Comparison of ENCODE assay signal across 24 mouse cellular contexts in the genomic region with DNA sequence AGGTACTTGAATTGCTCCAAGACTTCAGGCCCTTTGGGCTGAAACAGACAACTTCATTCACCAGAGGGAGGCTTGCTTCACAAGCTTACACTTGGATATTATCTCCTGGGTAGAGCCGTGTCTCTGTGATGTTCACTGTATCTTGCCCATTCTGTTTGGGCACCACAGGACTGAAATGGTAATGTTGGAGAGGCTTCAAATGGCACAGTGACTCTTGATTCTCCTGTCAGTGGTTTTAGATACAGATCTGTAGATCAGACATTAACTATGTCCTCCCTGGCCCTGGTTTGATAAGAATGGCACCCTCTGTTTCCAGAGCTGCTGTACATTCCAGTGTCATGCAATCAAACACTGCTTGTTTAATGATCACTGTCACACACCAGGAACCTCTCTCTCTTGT.
DNase-seq lines count a peak whose midpoint lies in the region; ATAC-seq and TF ChIP-seq lines count a peak whose summit lies in the region.
"Had no signal": no experiment of that assay in that cellular context is flagged by ENCODE, and none has a peak within 500 bp of the region (broad histone marks: within the 10 kb centered on the region; RNA-seq: fewer than 3 reads in every experiment).

No protein-coding gene starts in this region.

- H3K27ac ChIP-seq in heart, embryonic 13.5 days (replicated peaks), result peak overlapping the region; percentile 37
- H3K27ac ChIP-seq in spleen, adult 2 months (ENCODE audit: insufficient read depth, low read length), result 0 out of 2 replicates have a peak overlapping the region, but pooled peaks have one; percentile 11
- H3K27ac ChIP-seq in limb, embryonic 10.5 days, result peak overlapping the region; percentile 63
- H3K27ac ChIP-seq in midbrain, embryonic 10.5 days (replicated peaks), result no peak overlapping the region
- H3K27ac ChIP-seq: embryonic facial prominence, embryonic 10.5 days; forebrain, embryonic 10.5 days; hindbrain, embryonic 15.5 days; liver, embryonic 13.5 days; macrophage had no signal

- TF ChIP-seq CTCF in spleen, adult 2 months (IDR thresholded peaks at IDR 0.05; ENCODE audit: extremely low read depth, insufficient read depth, insufficient read length, insufficient replicate concordance), result no peak

- H3K4me3 ChIP-seq in heart, embryonic 13.5 days, result no peak overlapping the region
- H3K4me3 ChIP-seq in spleen, adult 2 months (ENCODE audit: extremely low read depth, insufficient read depth, insufficient read length), result no peak overlapping the region
- no peak overlapping the region for H3K4me3 ChIP-seq in limb, embryonic 10.5 days
- H3K4me3 ChIP-seq in midbrain, embryonic 10.5 days, result no peak overlapping the region
- H3K4me3 ChIP-seq: embryonic facial prominence, embryonic 10.5 days; forebrain, embryonic 10.5 days; hindbrain, embryonic 15.5 days; liver, embryonic 13.5 days; myocyte had no signal

- H3K4me2 ChIP-seq in heart, embryonic 13.5 days, result no peak overlapping the region
- H3K4me2 ChIP-seq: hindbrain, embryonic 15.5 days; liver, embryonic 13.5 days had no signal

- no peak for ATAC-seq in heart, embryonic 13.5 days (ENCODE audit: extremely low read depth, insufficient number of reproducible peaks, low FRiP score, low TSS enrichment)
- ATAC-seq: forebrain, embryonic 16.5 days; midbrain, embryonic 16.5 days had no signal

- no peak overlapping the region for H3K9ac ChIP-seq in heart, embryonic 13.5 days
- H3K9ac ChIP-seq: hindbrain, embryonic 15.5 days; liver, embryonic 13.5 days had no signal

- TF ChIP-seq POLR2A in spleen, adult 2 months (IDR thresholded peaks at IDR 0.05; ENCODE audit: low read depth, low read length), result no peak

- 58% methylated on average over 1 of the region's 1 CpGs for WGBS in heart, embryonic 13.5 days
- WGBS in spleen, adult 2 months, result 65% methylated on average over 1 of the region's 1 CpGs
- WGBS in limb, embryonic 10.5 days, result 100% methylated on average over 1 of the region's 1 CpGs
- 100% methylated on average over 1 of the region's 1 CpGs for WGBS in midbrain, embryonic 10.5 days

- H3K9me3 ChIP-seq in heart, embryonic 13.5 days, result no peaks in the 10 kb centered on the region
- no peaks in the 10 kb centered on the region for H3K9me3 ChIP-seq in limb, embryonic 10.5 days (replicated peaks)
- peaks cover 10% of the 10 kb centered on the region; the same call in 1 of the 2 replicates for H3K9me3 ChIP-seq in midbrain, embryonic 10.5 days (replicated peaks)
- H3K9me3 ChIP-seq: embryonic facial prominence, embryonic 10.5 days; forebrain, embryonic 10.5 days; hindbrain, embryonic 15.5 days; liver, embryonic 13.5 days had no signal

- no peak for DNase-seq in heart, postnatal 14 days
- no peak for DNase-seq in spleen, adult 2 months (ENCODE audit: low read depth in 1 of 2, low spot score in 2 of 2)
- no peak for DNase-seq in spleen, postnatal 10 days (ENCODE audit: low spot score in 2 of 2)
- DNase-seq in limb, embryonic 10.5 days (ENCODE audit: low spot score), result no peak
- no peak for DNase-seq in midbrain, embryonic 10.5 days (ENCODE audit: low spot score)
- DNase-seq in thymus, postnatal 14 days, result no peak
- DNase-seq: adrenal gland, postnatal 14 days; cerebellum, adult 9-11 months; gastrocnemius, postnatal 25 days; kidney, adult 2 months; kidney, postnatal 14 days; liver, embryonic 13.5 days; lung, adult 2 months; right cerebral cortex, adult 18-20 months; right cerebral cortex, postnatal 4 days; thymus, adult 2 months had no signal

- intact Hi-C loops in heart, postnatal 14 days (cut with DNase I), result no loop called here

- H3K4me1 ChIP-seq in heart, embryonic 13.5 days, result peaks cover 100% of the 10 kb centered on the region
- peaks cover 50% of the 10 kb centered on the region; the same call in 1 of the 2 replicates for H3K4me1 ChIP-seq in spleen, adult 2 months (ENCODE audit: control insufficient read depth, insufficient read depth, insufficient read length)
- peaks cover 97% of the 10 kb centered on the region for H3K4me1 ChIP-seq in limb, embryonic 10.5 days
- H3K4me1 ChIP-seq in midbrain, embryonic 10.5 days, result peaks cover 28% of the 10 kb centered on the region

- H3K27me3 ChIP-seq in heart, embryonic 13.5 days (replicated peaks), result no peaks in the 10 kb centered on the region
- no peaks in the 10 kb centered on the region for H3K27me3 ChIP-seq in spleen, adult 2 months (ENCODE audit: control insufficient read depth, insufficient read depth, low read length)
- H3K27me3 ChIP-seq in limb, embryonic 10.5 days (ENCODE audit: low read depth, poor library complexity, severe bottlenecking), result no peaks in the 10 kb centered on the region
- peaks cover 59% of the 10 kb centered on the region for H3K27me3 ChIP-seq in midbrain, embryonic 10.5 days (ENCODE audit: low read depth, poor library complexity, severe bottlenecking)
- H3K27me3 ChIP-seq: liver, embryonic 13.5 days had no signal

- H3K36me3 ChIP-seq in heart, embryonic 13.5 days, result peaks cover 6% of the 10 kb centered on the region
- peaks cover 35% of the 10 kb centered on the region for H3K36me3 ChIP-seq in spleen, adult 2 months (ENCODE audit: control insufficient read depth, insufficient read depth, low read length)
- H3K36me3 ChIP-seq in limb, embryonic 10.5 days, result no peaks in the 10 kb centered on the region
- H3K36me3 ChIP-seq in midbrain, embryonic 10.5 days, result no peaks in the 10 kb centered on the region
- H3K36me3 ChIP-seq: embryonic facial prominence, embryonic 10.5 days; forebrain, embryonic 10.5 days; hindbrain, embryonic 15.5 days; liver, embryonic 13.5 days had no signal
